ENCODE assay signal across 9 mouse cellular contexts in genomic region chr16:21644574-21644973, GRCm38 (mm10). TPM values are rescaled to one million over a fixed set of nuclear protein-coding genes. Genes with fewer than 3 reads are reported as not detected.
DNase-seq lines count a peak whose midpoint lies in the region; ATAC-seq and TF ChIP-seq lines count a peak whose summit lies in the region.
"Had no signal": no experiment of that assay in that cellular context is flagged by ENCODE, and none has a peak within 500 bp of the region (broad histone marks: within the 10 kb centered on the region; RNA-seq: fewer than 3 reads in every experiment).

No protein-coding gene starts in this region.

- H3K27me3 ChIP-seq in heart, embryonic 11.5 days (ENCODE audit: control insufficient read depth, insufficient read depth, low read length), result no peaks in the 10 kb centered on the region
- H3K27me3 ChIP-seq in liver, embryonic 13.5 days, result no peaks in the 10 kb centered on the region
- H3K27me3 ChIP-seq in stomach, postnatal 0 days (ENCODE audit: control insufficient read depth, insufficient read depth, low read length), result no peaks in the 10 kb centered on the region

- H3K4me2 ChIP-seq in heart, embryonic 11.5 days, result no peak overlapping the region
- 0 out of 2 replicates have a peak overlapping the region, but pooled peaks have one; percentile 35 for H3K4me2 ChIP-seq in liver, embryonic 13.5 days
- peak overlapping the region; percentile 32 for H3K4me2 ChIP-seq in stomach, postnatal 0 days (replicated peaks; ENCODE audit: low read depth)

- 73% methylated on average over 3 of the region's 3 CpGs for WGBS in heart, embryonic 11.5 days (ENCODE audit: insufficient replicate concordance)
- WGBS in liver, embryonic 13.5 days (ENCODE audit: insufficient replicate concordance), result 69% methylated on average over 3 of the region's 3 CpGs
- WGBS in stomach, postnatal 0 days, result 62% methylated on average over 3 of the region's 3 CpGs

- H3K9me3 ChIP-seq in heart, embryonic 11.5 days (replicated peaks; ENCODE audit: control insufficient read depth, low read length), result no peaks in the 10 kb centered on the region
- no peaks in the 10 kb centered on the region for H3K9me3 ChIP-seq in liver, embryonic 13.5 days (replicated peaks)
- H3K9me3 ChIP-seq in stomach, postnatal 0 days (ENCODE audit: control insufficient read depth, low read length), result no peaks in the 10 kb centered on the region

- intact Hi-C loops in heart, postnatal 14 days (cut with DNase I), result loop anchor here (5.0 kb wide), 1 partner anchor 48 kb away; the partner anchor contains the start of gene 2510009E07Rik

- H3K4me3 ChIP-seq in heart, embryonic 11.5 days (ENCODE audit: low read depth, low read length), result no peak overlapping the region
- no peak overlapping the region for H3K4me3 ChIP-seq in liver, embryonic 13.5 days (replicated peaks)
- no peak overlapping the region for H3K4me3 ChIP-seq in stomach, postnatal 0 days (ENCODE audit: low read depth, low read length)

- H3K36me3 ChIP-seq in heart, embryonic 11.5 days (ENCODE audit: control insufficient read depth, insufficient read depth, low read length), result no peaks in the 10 kb centered on the region; the same call in 1 of the 2 replicates
- no peaks in the 10 kb centered on the region for H3K36me3 ChIP-seq in liver, embryonic 13.5 days
- no peaks in the 10 kb centered on the region for H3K36me3 ChIP-seq in stomach, postnatal 0 days (ENCODE audit: control insufficient read depth, insufficient read depth, low read length)

- no peak for TF ChIP-seq EP300 in stomach, postnatal 0 days (optimal IDR thresholded peaks at IDR 0.05)

- H3K4me1 ChIP-seq in heart, embryonic 11.5 days (ENCODE audit: control insufficient read depth, insufficient read depth, low read length), result peaks cover 32% of the 10 kb centered on the region
- peaks cover 38% of the 10 kb centered on the region for H3K4me1 ChIP-seq in liver, embryonic 13.5 days (replicated peaks)
- H3K4me1 ChIP-seq in stomach, postnatal 0 days (replicated peaks; ENCODE audit: control insufficient read depth, insufficient read depth), result 0 out of 2 replicates have a peak, but pooled peaks cover 4% of the 10 kb centered on the region

- DNase-seq in heart, postnatal 14 days, result no peak
- peak; percentile 4 for DNase-seq in thymus, postnatal 4 days
- DNase-seq in thymus, postnatal 10 days (ENCODE audit: low spot score in 2 of 2), result no peak
- no peak for DNase-seq in liver, embryonic 13.5 days
- no peak for DNase-seq in stomach, postnatal 0 days (ENCODE audit: low spot score)
- no peak for DNase-seq in natural killer cell, adult 2 months (ENCODE audit: low spot score in 2 of 2)
- DNase-seq in right cerebral cortex, postnatal 36 days (ENCODE audit: low spot score in 2 of 2), result no peak
- DNase-seq: cerebellum, adult 8-10 months had no signal

- ATAC-seq in heart, embryonic 11.5 days (replicated peaks; ENCODE audit: insufficient number of reproducible peaks, low FRiP score, low TSS enrichment), result no peak
- no peak for ATAC-seq in liver, embryonic 13.5 days (ENCODE audit: low read depth)
- no peak for ATAC-seq in stomach, postnatal 0 days (ENCODE audit: low FRiP score, low TSS enrichment)

- 0 out of 2 replicates have a peak overlapping the region, but pooled peaks have one; percentile 40 for H3K9ac ChIP-seq in heart, embryonic 11.5 days (ENCODE audit: low read depth, low read length)
- no peak overlapping the region for H3K9ac ChIP-seq in liver, embryonic 13.5 days
- H3K9ac ChIP-seq in stomach, postnatal 0 days (ENCODE audit: low read length), result peak overlapping the region; percentile 50; the same call in 1 of the 2 replicates

- no peak for TF ChIP-seq CTCF in stomach, postnatal 0 days (IDR thresholded peaks at IDR 0.05; ENCODE audit: low read depth)

- H3K27ac ChIP-seq in heart, embryonic 11.5 days (ENCODE audit: low read depth, low read length), result no peak overlapping the region
- H3K27ac ChIP-seq in liver, embryonic 13.5 days, result peak overlapping the region; percentile 79; the same call in 1 of the 2 replicates
- H3K27ac ChIP-seq in stomach, postnatal 0 days (replicated peaks), result peak overlapping the region; percentile 76

RNA-seq across cellular contexts. Expression of gene 2510009E07Rik, which starts 49.9 kb away (rescaled TPM):
- 15.7 and 19.7 TPM in 2 replicates for polyA plus RNA-seq in heart, embryonic 11.5 days (2014; fragmentation: Nextera tagmentation; extraction: Ambion mirVana)
- 10 to 100 TPM; 29.0 to 31.1 TPM for total RNA-seq in heart, postnatal 14 days (2021)
- 2.6 and 3.7 TPM in 2 replicates for polyA plus RNA-seq in liver, embryonic 13.5 days (2015; fragmentation: Nextera tagmentation; extraction: Ambion mirVana)
- polyA plus RNA-seq in stomach, postnatal 0 days (2015; fragmentation: Nextera tagmentation; extraction: Ambion mirVana), result 9.6 and 10.3 TPM in 2 replicates
